Mouse (Mus musculus) hindbrain, embryonic 10.5 days (tissue): ENCODE results near the gene 1700030J22Rik. TPM values are rescaled to one million over a fixed set of nuclear protein-coding genes. Genes with fewer than 3 reads are reported as not detected.

Experiments used
- DNase-seq: peaks from one replicate; pipeline ENCODE4 v3.0.0-alpha.2; 2017; ENCODE audit warnings: low spot score
- H3K27ac ChIP-seq: fragments of 300-500 bp; sonication (generic); 2 replicates; pipeline ENCODE4 v1.5.1; 2016; ENCODE audit warnings: mild to moderate bottlenecking, moderate library complexity
- H3K27me3 ChIP-seq: fragments of 300-500 bp; sonication (generic); 2 replicates; pipeline ENCODE4 v1.6.1; 2016; ENCODE audit warnings: mild to moderate bottlenecking; ENCODE audit not compliant: poor library complexity, insufficient read depth, severe bottlenecking
- H3K36me3 ChIP-seq: fragments of 300-500 bp; sonication (generic); 2 replicates; pipeline ENCODE4 v1.6.1; 2016; ENCODE audit warnings: mild to moderate bottlenecking, moderate library complexity
- H3K4me1 ChIP-seq: fragments of 300-500 bp; sonication (generic); replicated peaks from 2 replicates; pipeline ENCODE4 v1.6.1; 2016; ENCODE audit warnings: mild to moderate bottlenecking
- H3K4me3 ChIP-seq: fragments of 300-500 bp; sonication (generic); 2 replicates; pipeline ENCODE4 v1.5.1; 2016; ENCODE audit warnings: mild to moderate bottlenecking, moderate library complexity
- H3K9me3 ChIP-seq: fragments of 300-500 bp; sonication (generic); 2 replicates; pipeline ENCODE4 v1.6.1; 2016; ENCODE audit warnings: mild to moderate bottlenecking, moderate library complexity
- WGBS: fragments of 180-500 bp; shearing (Covaris S2); methylation state at CpG from one replicate; pipeline ENCODE4 v1.1.7; 2016; 5-methylcytosine and 5-hydroxymethylcytosine counted together
- polyA plus RNA-seq: library from polyadenylated mRNA; unstranded; fragments of >200 nt; fragmentation: Nextera tagmentation; extraction: Ambion mirVana; gene quantifications from 2 replicates; pipeline ENCODE4 v1.2.1, GENCODE M21; 2016

Gene 1700030J22Rik
- polyA plus RNA-seq = 2.8 and 4.2 TPM in 2 replicates

DNA sequence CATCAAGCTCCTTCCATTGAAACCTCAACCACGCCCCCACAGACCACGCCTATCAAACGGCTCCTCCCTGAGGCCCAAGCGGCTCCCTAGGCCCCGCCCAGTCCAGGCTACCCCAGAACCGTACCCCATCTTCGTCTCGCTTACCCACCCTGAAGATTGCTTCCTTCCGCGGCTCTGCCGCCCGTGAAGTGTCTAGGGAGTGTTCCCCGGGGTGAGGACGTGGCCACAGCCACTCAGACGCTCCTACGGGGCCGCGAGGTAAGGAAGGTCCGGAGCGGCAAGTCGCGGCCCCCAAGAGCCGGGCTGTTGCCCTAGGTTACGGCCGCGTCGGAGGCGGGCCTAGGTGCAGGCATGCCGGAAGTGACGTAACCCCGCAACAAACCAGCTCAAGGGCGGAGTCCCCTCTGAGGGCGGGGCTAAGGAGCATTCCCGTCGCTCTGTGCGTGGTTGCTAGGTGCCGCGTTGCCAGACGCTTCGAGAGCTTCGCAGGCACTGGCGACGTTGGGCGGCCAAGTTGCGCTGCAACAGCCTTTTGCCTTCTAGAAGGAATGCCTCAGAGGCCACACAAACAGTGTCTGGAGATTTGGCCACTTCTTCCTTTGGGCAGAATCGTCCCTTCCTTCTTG, at the start of gene 1700030J22Rik:
Gene 1700030J22Rik (minus strand): TSS at position 329 of the 626 bp plus-strand sequence.
- peak; percentile 99 for DNase-seq
- peak within 1 kb of the TSS; percentile 85 for H3K4me3 ChIP-seq
- no peaks in the 10 kb centered on the region for H3K9me3 ChIP-seq
- peak within 1 kb of the TSS; percentile 85 for H3K27ac ChIP-seq
- peaks cover 25% of the 10 kb centered on the region for H3K4me1 ChIP-seq
- under 1% methylated on average over 46 of the region's 46 CpGs for WGBS
- peaks cover 22% of the 10 kb centered on the region for H3K36me3 ChIP-seq
- H3K27me3 ChIP-seq = no peaks in the 10 kb centered on the region

DNA sequence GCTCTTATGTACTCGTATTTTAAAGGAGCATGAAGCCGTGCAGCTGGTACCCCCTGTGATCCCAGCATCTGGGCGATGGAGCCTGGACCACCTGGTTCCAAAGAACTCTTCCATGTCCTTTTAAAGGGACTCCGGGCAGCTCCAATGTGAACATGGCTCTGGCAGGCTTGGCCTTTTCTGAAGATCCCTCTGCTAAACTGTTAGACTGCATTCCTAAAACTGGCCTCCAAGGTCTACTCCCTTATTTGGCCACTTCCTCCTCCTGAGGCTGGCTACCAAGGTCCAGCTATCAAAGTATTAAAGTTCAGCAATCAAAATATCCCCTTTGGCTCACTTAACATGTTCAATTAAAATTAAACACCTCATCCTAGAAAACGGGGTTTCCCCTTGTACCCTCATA, 48.8 kb upstream of the 1700030J22Rik start:
- H3K27me3 ChIP-seq = no peaks in the 10 kb centered on the region
- no peak overlapping the region for H3K4me3 ChIP-seq
- 0 out of 2 replicates have a peak, but pooled peaks cover 9% of the 10 kb centered on the region for H3K4me1 ChIP-seq
- H3K36me3 ChIP-seq = no peaks in the 10 kb centered on the region
- DNase-seq = no peak
- H3K9me3 ChIP-seq = no peaks in the 10 kb centered on the region
- H3K27ac ChIP-seq = no peak overlapping the region
- WGBS = 87% methylated on average over 5 of the region's 5 CpGs

DNA sequence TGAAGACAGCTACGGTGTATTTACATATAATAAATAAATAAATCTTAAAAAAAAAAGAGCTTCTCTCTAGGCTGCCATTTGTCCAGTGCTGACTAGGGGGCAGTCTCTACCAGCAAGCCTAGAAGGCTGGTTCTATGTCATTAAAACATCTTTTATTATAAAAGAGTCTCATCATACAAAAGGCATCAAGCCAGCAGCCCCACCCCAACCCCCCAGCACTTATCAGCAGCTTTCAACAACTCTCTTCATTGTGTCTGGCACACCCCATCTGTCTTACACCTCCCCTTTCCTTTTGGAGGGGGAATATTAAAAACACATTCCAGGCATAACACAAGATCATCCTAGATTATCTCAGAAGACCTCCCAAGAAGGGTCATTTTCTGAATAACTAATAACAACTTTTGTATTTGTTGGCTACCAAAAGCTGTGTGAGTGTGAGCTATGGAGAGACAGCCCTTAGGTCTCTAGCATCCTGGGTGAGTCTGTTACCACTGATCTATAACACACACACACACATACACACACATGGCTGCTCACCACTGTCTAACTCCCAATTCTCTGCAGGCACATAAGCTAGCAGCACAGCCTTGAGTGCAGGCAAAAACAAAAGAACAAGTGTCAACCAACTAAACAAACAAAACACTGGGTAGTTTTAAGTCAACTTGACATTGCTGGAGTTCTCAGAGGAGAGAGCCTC, 43.7 kb upstream of the 1700030J22Rik start:
- Histone ChIP-seq H3K4me3 (no peak overlapping the region), H3K4me1 (peaks cover 9% of the 10 kb centered on the region; the same call in 1 of the 2 replicates), H3K27ac (no peak overlapping the region), H3K9me3 (no peaks in the 10 kb centered on the region), H3K36me3 (no peaks in the 10 kb centered on the region), H3K27me3 (peaks cover 6% of the 10 kb centered on the region; the same call in 1 of the 2 replicates)
- WGBS = 90% methylated on average over 1 of the region's 1 CpGs
- DNase-seq = no peak

DNA sequence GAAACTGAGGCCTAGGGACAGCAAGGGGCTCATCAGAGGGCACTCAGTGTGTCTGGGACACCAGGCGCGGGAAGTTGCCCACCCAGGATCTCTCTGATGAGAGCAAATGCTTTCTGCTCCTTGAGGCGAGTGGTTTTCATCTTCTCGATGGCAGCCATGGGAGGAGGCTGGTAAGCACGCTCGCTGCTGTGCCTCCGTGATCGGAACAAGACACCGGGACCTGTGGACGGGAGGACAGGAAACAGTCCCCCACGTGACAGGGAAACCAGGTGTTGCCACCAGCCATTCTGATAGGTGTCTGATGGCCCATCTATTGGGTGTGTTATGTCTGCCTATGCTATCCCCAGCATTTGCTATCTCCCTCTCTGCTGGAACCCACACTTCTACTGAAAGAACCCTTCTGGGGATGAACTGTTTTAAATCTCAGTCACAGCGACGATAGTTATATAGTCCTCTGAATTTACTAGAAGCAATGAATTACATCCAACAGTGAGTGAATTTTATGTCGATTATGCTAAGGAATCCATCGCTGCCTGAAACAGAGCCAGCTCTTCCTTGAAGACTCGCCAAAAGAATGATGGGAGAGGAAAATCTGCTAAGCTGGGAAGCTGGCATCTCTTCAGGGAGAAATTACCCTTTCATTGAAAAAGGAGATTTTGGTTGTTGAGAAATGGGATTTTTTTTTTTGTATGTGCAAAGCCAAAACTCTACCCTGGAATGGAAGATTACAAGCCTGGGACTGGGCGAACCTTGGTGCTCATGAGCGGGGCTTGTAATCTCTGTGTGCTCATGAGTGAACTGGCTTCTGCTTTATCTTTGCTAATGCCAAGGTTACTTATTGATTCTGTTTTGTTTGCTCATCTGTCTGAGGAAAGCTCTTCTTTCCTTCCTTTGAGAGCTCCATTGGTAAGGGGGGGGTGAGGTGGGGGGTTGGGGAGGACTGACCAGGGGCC, 40.8 kb upstream of the 1700030J22Rik start:
- no peak for DNase-seq

DNA sequence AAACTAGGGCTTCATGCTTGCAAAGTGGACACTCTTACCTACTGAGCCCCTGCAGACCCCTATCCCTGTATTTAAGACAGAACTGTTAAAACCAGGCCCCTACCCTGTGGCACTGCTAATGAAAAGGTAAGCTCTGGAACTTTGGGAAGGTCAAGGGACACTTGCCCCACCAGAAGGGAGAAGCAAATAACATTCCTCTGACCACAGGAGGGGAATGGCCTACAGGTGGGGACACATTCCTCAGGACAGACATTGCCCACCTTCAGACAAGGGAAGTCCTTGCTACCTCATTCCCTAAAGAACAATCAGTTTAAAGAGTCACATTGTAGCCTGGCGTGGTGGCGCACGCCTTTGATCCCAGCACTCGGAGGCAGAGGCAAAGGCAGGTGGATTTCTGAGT, 39.1 kb upstream of the 1700030J22Rik start:
- Histone ChIP-seq H3K4me1 (peaks cover 6% of the 10 kb centered on the region; the same call in 1 of the 2 replicates), H3K27ac (no peak overlapping the region), H3K36me3 (no peaks in the 10 kb centered on the region), H3K9me3 (no peaks in the 10 kb centered on the region), H3K27me3 (peaks cover 27% of the 10 kb centered on the region; the same call in 1 of the 2 replicates), H3K4me3 (no peak overlapping the region)
- 91% methylated on average over 4 of the region's 4 CpGs for WGBS
- no peak for DNase-seq

More for the DNA sequence above, 40.8 kb upstream of the 1700030J22Rik start:
- Histone ChIP-seq H3K36me3 (no peaks in the 10 kb centered on the region), H3K27me3 (peaks cover 27% of the 10 kb centered on the region; the same call in 1 of the 2 replicates), H3K27ac (no peak overlapping the region), H3K4me1 (peaks cover 9% of the 10 kb centered on the region; the same call in 1 of the 2 replicates), H3K4me3 (no peak overlapping the region), H3K9me3 (no peaks in the 10 kb centered on the region)
- WGBS = 88% methylated on average over 18 of the region's 18 CpGs

DNA sequence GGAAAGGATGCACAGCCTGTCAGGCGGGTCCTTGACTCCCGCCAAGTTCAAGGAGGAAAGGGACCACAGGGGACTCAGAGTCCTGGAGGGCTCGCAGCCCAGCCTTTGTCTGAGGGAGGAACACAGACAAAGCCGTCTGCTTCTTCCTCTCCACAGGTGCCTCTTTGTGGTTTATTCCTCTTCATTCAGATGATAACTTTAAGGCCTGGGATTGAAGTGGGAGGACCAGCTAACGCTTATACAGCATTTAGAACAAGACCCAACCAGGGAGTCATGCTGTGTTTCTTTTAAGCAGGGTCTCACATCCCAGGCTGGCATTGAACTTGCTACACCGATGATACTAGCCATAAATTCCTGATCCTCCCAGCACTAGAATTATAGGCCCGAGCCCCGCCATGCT, 38.2 kb upstream of the 1700030J22Rik start:
- H3K27me3 ChIP-seq = peaks cover 27% of the 10 kb centered on the region; the same call in 1 of the 2 replicates
- DNase-seq = no peak
- WGBS = 30% methylated on average over 8 of the region's 8 CpGs
- no peaks in the 10 kb centered on the region for H3K36me3 ChIP-seq
- no peak overlapping the region for H3K4me3 ChIP-seq
- H3K27ac ChIP-seq = no peak overlapping the region
- peaks cover 3% of the 10 kb centered on the region; the same call in 1 of the 2 replicates for H3K4me1 ChIP-seq
- H3K9me3 ChIP-seq = no peaks in the 10 kb centered on the region

DNA sequence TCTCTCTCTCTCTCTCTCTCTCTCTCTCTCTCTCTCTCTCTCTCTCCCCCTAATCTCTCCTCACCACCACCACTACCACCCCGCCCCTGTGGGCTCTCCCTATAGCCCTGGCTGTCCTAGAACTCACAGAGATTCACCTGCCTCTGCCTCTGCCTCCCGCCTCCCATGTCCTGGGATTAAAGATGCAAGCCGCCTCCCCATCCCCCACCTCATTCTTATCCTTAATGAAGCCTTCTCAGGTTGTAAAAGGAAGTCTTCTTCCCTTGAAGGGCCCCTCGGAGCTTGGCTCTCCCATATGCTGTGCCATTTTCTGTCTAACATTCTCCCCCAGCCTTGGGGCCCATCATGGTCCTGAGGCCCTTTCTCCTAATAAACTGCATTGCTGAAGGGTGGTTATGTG, 36.9 kb upstream of the 1700030J22Rik start:
- peaks cover 3% of the 10 kb centered on the region; the same call in 1 of the 2 replicates for H3K4me1 ChIP-seq
- 62% methylated on average over 4 of the region's 4 CpGs for WGBS
- DNase-seq = no peak

DNA sequence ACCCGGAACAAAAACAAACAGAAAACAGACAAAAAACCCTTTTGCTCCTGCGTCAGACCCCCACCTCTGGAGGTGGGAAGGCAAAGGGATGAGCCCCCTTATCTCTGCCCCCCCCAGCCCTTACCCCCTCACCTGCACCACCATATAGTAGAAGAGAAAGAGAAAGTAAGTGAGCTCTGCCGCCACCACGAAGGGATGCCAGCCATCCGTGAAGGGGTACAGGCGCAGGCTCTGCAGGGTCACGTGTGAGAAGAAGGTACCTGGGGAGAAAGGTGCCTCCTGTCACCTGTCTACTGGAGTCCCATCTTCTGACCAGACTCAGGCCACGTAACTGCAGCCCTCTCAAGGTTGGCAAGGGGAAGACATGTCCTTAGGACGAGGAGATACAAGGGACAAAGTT, 32.6 kb upstream of the 1700030J22Rik start:
- 0 out of 2 replicates have a peak, but pooled peaks cover 3% of the 10 kb centered on the region for H3K9me3 ChIP-seq
- no peak for DNase-seq
- no peaks in the 10 kb centered on the region for H3K36me3 ChIP-seq
- H3K4me1 ChIP-seq = no peaks in the 10 kb centered on the region
- no peak overlapping the region for H3K27ac ChIP-seq
- H3K4me3 ChIP-seq = no peak overlapping the region
- peaks cover 11% of the 10 kb centered on the region; the same call in 1 of the 2 replicates for H3K27me3 ChIP-seq
- 85% methylated on average over 9 of the region's 9 CpGs for WGBS

More for the DNA sequence above, 36.9 kb upstream of the 1700030J22Rik start:
- H3K4me3 ChIP-seq = no peak overlapping the region
- peaks cover 27% of the 10 kb centered on the region; the same call in 1 of the 2 replicates for H3K27me3 ChIP-seq
- no peaks in the 10 kb centered on the region for H3K36me3 ChIP-seq
- no peaks in the 10 kb centered on the region for H3K9me3 ChIP-seq
- no peak overlapping the region for H3K27ac ChIP-seq

DNA sequence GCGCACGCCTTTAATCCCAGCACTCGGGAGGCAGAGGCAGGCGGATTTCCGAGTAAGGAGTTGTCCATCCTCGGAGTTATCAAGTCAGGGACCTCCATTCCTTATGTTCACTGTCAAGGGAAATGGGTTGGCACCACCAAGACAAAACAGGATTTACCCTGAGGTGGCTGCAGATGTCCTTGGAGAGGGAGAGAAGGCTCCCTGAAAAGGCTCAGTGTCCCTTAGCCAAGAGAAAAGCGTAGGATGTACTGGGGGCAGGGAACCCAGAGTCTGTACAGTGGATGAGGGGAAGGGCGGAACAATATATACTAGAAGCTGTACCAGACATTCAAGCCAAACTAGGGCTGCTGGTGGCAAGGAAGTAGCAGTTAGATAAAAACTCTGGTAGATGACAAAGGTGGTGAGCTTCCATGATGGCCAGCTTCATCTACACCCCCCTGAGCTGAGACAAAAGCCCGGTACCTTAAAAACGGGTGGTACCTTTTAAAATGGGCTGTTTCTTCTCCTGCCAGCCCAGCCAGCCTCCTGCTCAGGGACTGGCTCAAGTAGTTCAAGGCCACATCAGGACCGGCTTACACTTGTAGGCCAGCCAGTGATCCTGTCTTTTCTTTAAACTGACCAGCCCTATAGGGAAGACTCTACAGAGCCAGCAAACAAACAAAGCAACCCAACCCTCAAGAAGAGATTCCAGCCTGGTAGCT, 15.4 kb upstream of the 1700030J22Rik start:
- WGBS = 63% methylated on average over 11 of the region's 11 CpGs
- Histone ChIP-seq H3K4me1 (peaks cover 22% of the 10 kb centered on the region), H3K27me3 (no peaks in the 10 kb centered on the region; the same call in 1 of the 2 replicates), H3K36me3 (peaks cover 7% of the 10 kb centered on the region; the same call in 1 of the 2 replicates), H3K27ac (peak overlapping the region; percentile 89), H3K4me3 (peak overlapping the region; percentile 74), H3K9me3 (no peaks in the 10 kb centered on the region)
- DNase-seq = no peak

DNA sequence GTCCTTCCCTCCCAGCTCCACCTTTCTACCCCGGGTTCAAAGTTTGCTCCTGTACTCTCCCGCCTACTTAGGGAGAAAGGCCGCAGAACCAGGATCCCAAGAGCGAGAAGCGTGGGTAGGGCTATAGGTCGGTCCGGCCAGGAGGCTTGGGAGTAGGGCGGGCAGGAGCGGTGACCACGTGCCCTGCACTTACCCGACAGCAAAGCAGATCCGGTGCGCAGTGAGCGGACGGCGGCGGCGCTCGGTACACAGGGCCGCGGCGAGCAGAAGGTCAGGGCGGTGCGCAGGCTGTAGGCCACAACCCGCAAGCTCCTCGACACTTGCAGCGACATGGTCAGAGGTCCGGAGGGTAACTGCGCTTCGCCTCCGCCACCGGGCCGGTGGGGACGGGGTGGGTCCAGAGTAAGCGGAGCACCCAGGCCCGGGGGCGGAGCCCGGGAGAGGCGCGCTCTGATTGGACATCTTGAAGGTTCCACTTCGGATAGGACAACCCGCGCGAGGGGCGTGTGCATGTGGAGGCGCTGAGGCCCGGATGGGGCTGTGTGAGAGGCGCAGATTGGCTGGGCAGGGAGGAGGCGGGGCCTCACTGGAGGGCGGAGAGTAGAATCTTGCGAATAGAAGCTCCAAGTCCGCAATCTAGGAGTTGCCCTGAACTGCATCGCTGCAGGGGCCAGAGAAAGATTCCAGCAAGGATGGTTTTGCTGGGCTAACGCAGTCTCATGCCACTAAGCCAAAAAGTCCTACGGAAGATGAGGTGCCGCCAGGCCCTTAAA, 14.5 kb upstream of the 1700030J22Rik start, which contains the start of gene Gcsh:
Gene Gcsh (minus strand): TSS at position 443 of the 773 bp plus-strand sequence.
- H3K9me3 ChIP-seq = no peaks in the 10 kb centered on the region
- peaks cover 12% of the 10 kb centered on the region for H3K36me3 ChIP-seq
- peak; percentile 100 for DNase-seq
- peaks cover 22% of the 10 kb centered on the region for H3K4me1 ChIP-seq
- under 1% methylated on average over 56 of the region's 56 CpGs for WGBS
- H3K27me3 ChIP-seq = no peaks in the 10 kb centered on the region; the same call in 1 of the 2 replicates
- peak within 1 kb of the TSS; percentile 74 for H3K4me3 ChIP-seq
- H3K27ac ChIP-seq = peak within 1 kb of the TSS; percentile 89
